Mouse (Mus musculus) spleen, embryonic (tissue): Measurements from ENCODE around the gene Mark3.

Experiments
- CTCF ChIA-PET: fragments of 350-600 bp; sonication (Branson Sonifier 250); formaldehyde crosslinking; loops from one replicate; lab custom pipeline; 2022; lab: Charles Lee

The Mark3 gene

DNA sequence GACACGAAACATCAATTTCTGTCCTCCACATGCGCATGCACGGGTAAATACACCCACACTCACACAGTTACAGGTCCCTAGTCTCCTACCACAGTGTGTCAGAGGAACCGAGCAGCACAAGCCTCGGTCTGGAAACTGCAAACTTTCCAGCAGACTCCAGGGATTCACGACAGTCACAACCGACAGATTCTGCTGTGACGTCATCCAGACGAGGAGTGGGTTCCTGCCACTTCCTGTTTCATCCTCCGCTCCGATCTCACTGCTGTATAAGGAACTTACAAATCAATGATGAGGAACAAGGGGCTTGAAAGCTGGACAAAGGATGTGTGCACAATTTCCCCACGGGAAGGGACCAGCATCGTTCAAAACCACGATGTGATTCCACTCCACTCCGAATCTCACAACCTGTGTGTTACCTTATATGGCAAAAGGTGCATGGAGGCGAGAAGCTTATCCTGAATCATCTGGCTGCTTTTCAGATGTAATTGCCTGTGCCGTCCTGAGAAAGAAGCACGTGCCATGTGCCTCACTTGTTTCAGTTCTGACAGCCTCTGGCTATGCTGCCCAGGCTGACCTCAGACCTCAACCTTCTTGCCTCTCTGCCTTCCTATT, 14.6 kb upstream of the Mark3 start:
- CTCF ChIA-PET: no interaction called here

DNA sequence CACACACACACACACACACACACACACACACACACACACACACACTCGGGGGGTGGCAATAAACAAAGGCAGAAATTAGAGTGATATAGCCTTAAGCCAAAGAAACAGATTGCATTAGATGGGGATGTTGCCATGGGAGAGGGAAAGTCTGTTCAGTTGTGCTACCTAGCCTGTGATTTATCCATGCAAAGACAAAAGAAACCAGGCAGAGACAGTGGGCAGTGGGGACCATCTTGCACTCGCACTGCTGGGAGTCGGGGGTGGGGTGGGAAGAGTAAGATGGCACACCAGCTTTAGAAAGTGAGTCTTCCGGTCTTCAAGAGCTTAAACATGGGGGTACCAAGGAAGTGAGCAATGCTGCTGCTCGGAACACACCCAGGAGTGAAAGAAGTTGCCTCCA, 14.0 kb upstream of the Mark3 start:
- CTCF ChIA-PET: interaction anchor here (0.5 kb wide), 1 partner anchor 111 kb away, joined by 5 read pairs; no protein-coding TSS in a partner anchor

DNA sequence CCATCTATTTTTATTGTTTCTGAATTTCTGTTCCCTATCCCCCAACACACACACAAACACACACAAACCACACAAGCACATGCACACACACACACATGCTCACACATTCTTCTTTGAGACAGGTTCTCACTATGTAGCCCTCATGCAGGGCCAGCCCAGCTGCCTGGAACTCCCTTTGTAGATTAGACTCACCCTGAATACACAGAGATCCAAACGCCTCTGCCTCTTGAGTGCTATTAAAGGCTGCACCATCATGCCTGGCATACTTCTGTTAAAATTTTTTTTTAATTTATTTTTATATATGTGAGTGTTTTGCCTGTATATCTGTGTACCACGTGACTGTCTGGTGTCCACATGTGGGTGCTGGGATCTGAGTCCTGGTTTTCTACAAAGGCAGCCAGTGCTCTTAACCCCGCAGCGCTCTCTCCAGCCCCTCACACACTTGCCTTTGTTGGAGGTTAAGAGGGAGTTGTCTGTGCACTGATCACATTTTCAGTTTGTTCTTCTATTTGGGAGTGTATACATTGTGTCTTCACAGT, 12.0 kb upstream of the Mark3 start:
- CTCF ChIA-PET: no interaction called here

DNA sequence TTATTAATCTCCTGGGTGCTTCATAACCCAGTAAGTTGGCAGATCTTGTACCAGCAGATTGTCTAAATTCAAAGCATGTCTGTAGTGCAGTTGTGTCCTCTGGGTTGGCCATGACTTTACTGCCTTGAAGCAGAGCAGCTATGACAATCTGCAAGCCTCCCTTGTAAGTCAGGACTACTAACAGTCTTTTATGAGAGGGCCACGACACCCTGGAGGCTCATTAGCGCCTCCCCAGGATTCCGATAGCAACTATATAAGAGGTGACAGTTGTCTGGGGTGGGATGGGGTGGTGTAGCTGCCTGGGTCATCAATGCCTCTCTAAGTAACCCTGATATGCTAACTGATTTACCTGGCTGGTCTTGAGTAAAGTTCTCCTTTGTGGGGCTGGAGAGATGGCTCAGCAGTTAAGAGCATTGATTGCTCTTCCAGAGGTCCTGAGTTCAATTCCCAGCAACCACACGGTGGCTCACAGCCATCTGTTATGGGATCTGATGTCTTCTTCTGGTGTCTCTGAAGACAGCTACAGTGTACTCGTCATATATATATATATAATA, 11.2 kb upstream of the Mark3 start:
- CTCF ChIA-PET: no interaction called here

DNA sequence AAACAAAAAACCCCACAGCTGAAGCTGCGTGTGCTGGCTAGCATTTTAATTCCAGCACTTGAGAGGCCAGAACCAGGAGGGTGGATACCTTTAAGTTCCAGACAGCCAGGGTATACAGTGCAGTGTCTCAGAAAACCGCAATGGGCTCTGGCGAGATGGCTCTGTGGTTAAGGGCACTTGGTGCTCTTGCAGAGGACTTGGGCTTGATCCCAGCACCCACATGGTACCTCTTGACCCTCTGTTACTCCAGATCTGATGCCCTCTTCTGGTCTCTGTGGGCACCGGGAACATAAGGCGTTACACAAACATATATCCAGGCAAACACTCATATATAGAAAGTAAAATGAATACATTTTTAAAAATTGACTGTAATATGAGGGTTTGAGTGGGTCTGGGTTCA, 9.0 kb upstream of the Mark3 start:
- CTCF ChIA-PET: no interaction called here

DNA sequence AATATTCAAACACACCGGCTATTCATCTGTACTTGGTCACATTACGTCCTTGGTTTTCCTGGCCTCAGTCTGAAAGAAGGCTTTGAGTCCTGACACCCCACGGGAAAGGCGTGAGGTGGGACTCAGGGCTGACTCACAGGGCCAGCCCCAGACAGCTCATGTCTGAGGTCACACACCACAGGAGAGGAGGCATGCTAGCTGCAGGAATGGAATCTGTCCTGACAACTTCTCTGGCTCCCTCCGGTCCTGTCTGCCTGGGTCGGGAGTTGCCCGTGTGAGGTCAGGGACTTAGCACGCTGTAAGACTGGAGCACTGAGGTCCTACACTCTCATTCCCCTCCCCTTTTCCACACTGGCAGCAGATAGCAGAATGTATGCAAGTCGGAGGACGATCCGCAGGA, 5.5 kb upstream of the Mark3 start:
- CTCF ChIA-PET: no interaction called here

DNA sequence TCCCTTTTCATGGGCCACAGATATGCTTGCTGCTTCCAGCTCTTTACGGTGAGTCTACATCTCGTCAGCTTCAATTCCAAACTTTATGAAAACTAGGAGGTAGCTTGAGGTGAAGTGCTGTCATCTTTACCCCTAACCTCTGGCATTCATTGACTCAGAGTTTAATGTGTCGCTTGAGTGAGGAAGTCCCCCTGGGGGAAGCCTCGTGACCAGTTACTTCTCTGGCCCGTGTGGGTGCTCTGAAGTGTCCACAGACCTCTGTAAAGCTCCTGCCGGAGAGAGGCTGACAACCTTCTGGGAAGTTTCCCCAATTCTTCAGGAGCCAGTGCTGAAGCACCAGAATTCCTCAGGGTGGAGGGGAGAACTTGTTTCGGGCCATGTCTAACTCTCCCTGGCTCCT, 1.9 kb upstream of the Mark3 start:
- CTCF ChIA-PET: interaction anchor here (0.6 kb wide), 1 partner anchor 849 kb away, joined by 3 read pairs; no protein-coding TSS in a partner anchor

DNA sequence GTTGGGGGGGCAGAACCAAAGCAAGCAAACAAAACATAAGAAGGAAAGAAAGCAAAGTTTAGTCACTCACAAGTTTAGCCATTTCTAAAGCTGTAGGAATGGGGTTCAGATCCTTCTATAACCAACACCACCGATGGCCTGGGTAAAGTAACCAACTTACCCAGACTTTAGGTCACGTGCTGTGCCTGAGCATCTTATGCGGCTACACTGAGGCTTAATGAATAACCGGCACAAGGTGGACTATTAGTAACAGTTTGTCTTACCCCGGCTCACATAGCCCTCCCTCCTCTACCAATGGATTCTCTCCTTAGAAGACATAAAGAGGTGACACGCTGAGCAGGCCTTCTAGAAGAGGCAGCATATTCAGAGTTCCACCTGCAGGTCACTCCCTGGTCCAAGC, 1.0 kb upstream of the Mark3 start:
- CTCF ChIA-PET: no interaction called here

DNA sequence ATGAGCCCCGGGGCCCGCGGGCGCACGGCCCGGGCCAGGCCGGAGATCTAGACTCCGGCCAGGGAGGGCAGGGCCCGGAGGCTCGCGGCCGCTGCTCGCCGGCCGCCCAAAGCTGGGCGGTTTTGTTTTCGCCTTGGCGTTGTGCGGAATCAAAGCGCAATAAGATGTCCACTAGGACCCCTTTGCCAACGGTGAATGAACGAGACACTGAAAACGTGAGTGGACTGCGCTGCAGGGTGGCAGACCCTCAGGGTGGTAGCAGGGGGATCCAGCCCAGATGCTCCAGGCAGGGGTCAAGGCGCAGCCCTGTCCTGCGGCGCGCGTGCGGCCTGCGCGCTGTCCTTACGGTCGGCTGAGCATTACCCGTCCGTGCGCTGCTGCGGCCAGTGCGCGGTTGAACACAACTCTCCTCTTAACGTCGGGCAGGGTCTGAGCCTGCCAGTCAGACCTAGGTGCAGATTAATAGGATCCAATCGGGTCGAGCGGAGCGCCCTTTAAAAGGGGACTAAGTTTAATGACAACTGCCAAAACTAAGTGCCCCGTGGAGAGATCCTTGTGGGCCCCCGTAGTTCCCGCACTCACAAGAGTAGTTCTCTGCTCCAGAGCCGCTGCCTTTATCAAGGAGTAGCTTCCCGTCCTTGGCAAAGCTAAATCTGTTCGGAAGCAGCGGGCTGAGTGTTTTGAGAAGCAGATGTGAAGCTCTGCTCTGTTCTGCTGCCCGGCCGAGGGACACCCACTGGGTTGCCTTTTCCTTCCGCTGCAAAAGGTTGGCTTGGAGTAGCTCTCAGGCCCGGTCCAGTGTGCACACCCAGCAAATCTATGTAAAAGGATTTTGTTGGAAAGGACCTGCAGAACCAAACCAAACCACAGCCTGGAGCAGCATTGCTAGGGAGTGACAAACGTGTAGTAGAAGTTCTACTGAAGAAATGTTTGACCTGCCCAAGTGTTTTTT, 840 bp downstream of the Mark3 start:
- CTCF ChIA-PET: interaction anchor here (0.6 kb wide), 1 partner anchor 16 kb away, joined by 3 read pairs; no protein-coding TSS in a partner anchor

DNA sequence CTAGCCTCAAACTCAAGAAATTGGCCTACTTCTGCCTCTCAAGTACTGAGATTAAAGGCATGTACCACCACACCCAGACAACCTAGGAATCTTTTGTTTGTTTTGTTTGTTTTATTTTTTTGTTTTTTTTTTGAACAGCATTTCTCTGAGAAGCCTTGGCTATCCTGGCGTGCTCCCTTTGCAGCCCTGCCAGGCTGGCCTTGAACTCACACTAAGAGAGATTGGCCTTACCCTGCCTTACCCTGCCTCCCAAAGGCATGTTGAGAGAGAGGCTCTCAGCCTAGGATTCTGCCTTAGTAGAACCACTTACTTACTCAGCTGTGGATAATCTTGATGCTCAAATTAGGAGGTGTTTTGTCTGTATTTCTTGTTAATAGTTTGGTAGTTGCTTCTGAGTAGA, 8.7 kb downstream of the Mark3 start:
- CTCF ChIA-PET: no interaction called here

DNA sequence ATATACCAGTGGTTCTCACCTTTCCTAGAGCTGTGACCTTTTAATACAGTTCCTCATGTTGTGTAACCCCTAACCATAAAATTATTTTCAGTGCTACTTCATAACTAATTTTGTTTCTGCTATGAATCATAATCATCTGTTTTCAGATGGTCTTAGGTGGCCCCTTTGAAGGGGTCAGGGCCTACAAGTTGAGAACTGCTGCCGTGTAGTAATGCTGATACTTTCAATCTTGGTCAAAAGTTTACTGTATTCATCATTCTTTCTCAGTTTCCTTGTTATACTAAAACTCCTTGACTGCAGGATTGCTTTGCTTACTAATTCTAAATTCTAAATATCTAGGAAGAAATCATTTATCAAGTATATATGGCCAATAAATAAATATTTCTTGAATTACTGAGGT, 10.1 kb downstream of the Mark3 start:
- CTCF ChIA-PET: no interaction called here

DNA sequence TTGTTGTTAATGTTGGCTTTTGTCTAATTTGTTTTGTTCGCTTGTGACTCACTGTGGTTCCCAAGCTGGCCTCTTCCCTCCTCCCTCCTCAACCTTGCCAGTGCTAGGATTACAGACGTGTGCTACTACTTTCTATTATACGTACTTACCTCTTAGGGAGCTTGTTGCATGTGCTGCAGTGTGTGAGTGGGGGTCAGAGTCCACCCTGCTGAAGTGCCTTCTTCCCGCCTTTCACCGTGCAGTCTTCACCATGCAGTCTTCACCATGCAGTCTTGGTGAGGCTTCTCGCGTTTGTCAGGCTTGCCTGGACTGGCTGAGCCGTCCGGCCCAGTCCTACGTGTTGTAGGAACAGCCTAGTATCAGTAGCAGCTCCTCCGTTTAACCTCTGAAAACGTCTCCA, 12.9 kb downstream of the Mark3 start:
- CTCF ChIA-PET: interaction anchor here (1.3 kb wide), 1 partner anchor 9 kb away, joined by 3 read pairs; no protein-coding TSS in a partner anchor

DNA sequence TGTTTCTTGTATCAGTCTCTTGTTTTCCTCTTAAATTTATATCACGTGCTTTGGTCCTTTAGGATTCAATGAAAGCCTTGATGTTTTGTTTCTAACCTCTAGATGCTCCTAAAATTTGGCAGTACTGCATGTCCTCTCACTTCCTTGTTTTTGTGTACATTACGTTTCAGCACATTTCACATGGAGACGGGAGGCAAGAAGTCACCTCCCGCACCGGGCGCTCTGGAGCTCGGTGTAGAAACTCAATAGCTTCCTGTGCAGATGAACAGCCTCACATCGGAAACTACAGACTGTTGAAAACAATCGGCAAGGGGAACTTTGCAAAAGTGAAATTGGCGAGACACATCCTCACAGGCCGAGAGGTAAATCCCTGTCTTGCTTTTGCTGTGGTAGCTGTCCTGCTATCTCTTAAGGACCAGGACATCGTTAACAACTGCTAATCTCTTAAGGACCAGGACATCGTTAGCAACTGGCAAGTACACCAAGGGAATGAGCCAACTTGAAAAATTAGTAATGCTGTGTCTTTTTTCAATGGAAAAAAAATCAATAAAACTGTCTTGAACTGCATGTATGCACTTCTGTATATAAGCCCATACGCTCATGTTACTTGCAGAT, 18.2 kb downstream of the Mark3 start:
- CTCF ChIA-PET: no interaction called here

DNA sequence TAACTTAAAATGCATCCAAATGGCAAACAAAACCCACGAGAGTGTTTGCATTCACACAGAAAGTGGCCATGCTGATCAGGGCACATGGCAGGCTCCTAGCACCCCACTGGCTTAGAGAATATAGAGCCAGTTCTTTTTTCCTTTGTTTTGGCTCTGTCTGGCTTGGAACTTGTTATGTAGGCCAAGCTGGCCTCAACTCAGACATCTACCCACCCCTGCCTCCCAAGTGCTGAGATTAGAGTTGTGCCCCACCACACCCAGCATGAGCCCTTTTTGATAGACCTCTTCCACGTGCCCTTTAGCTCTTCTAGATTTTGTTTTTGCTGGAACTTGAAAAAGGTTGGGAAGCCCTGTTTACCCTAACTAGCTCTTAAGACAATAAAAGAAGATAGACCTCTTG, 19.5 kb downstream of the Mark3 start:
- CTCF ChIA-PET: no interaction called here

DNA sequence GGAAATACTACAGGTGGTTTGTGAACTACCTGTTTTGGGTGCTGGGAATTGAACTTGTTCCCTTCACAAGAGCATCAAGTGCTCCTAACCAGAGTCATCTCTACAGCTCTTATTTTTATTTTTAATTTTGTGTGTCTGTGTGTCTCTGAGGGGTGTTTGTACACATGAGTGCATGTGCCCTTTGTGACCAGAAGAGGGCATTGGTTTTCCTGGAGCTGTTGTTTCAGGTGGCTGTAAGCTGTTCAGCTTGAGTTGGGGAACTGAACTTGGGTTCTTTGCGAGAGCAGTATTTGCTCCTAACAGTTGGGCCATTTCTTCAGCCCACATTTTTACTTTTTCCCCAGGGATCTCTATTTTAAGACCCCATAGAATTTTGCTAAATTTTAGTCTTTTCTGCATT, 23.0 kb downstream of the Mark3 start:
- CTCF ChIA-PET: no interaction called here

DNA sequence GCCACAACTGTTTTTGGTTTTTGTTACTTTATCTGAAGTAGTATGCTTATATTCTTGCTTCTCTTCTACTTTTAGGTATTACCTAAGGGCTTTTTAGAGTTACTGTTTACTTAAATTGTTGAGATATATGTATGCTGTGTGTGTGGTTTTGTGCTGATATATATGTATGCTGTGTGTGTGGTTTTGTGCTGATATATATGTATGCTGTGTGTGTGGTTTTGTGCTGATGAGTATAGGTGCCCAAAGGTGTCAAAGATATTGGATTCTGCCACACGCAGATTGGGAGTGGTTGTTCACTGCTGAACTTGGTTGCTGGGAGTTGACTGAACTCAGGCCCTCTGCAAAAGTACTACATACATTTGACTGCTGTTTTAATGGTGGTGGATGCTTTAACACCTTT, 24.6 kb downstream of the Mark3 start:
- CTCF ChIA-PET: no interaction called here

DNA sequence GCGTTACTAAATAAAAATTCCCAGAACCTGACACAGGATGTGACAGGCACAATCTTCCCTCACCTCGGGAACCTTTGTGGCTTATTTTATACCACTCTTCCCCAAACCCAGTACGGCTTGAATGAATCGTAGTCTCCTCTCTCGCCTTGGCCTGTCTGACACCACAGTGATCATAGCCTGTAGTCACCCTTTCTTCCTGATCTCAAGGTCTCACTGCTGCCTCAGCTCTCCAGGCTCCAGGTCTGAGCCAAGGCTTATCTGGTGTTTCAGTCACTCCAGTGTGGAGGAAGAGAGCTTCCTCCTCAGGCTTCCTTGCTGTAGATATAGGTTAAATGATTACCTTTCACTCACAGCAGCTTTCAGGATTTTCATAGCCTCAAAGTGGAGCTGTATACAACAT, 25.3 kb downstream of the Mark3 start:
- CTCF ChIA-PET: no interaction called here

DNA sequence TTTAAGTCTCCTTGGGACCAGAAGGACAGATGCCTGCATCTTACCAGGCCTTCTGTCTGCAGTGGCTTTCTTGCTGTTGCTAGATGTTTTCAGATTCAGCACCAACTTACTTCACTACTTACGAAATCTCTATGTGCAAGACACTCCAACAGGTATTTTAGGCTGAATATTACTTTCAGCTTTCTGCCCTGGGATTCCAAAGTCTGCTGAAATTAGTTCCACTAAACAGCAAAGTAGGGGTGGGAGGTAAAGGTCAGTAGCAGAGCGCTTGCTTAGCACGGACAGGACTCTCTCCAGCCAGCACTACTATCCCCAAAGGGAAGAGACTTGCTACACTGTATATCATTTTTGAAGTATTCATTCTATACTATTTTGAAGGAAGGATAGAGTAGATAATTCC, 29.5 kb downstream of the Mark3 start:
- CTCF ChIA-PET: interaction anchor here (0.7 kb wide), 1 partner anchor 62 kb away, joined by 6 read pairs; no protein-coding TSS in a partner anchor

DNA sequence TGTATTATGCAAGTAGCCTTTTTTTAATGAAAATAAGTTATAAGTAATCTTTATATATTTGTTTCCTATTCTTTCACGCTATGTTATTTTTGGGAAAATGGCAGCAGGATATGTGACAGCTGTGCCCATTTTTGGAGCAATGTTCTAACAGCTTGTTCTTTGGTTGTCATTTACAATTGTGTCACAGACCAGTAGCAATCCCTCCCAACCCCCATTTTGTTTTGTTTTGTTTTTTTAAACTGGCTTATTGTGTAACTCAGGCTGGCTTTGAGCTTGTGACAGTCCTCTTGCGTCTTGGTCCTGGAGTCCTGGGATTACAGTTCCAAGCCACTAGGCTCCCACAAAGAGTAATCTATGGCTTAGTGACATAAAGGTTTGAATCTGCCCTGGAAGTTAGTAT, 31.3 kb downstream of the Mark3 start:
- CTCF ChIA-PET: interaction anchor here (0.6 kb wide), 1 partner anchor 127 kb away, joined by 4 read pairs; no protein-coding TSS in a partner anchor

DNA sequence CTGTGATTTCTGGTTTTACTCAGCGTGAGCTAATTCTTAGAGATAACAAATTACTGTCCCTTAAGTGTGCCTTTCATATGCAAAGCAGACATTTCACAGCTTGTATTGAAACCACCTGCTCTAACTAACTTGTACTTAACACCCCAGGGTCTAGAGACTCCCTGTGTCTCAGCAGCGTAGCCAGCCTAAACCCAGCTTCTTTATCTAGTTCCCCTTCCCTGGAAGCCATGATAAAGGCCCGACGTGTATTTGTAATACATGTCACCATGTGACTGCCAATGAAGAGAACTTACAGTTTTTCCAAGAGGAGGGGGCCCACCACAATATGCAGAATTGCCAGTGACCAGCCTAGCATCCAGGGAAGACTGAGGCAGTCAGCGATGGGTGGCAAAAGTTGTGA, 33.7 kb downstream of the Mark3 start:
- CTCF ChIA-PET: no interaction called here

DNA sequence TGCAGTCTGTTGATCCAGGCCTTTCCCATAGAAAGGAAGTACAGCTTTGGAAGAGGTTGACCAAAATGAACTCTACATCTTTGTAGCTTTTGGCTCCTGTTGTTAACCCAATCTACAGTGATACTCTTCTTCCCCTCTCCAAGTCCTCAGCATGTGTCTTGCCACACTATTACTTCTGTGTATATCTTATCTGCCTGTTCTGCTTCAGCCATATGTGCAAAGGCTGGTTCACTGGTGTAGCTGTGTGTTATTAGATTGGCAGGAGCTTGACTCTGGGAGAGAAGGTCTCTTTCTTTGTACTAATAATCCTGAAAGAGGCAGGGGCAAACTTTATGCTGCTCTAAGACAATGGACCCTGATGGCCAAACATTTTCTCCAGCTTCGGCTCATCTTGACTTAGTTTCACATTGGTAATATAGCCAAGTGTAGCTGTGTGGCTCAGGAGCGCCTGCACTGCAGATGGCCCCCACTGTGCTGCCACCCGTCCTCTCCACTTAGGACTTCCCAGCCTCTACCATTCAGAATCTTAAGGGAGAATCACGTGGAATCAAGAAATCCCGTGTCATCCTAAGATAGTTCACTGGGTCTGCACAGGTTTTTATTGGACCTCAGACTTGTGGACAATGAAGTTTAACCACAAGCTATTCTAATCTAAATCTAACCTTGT, 40.3 kb downstream of the Mark3 start:
- CTCF ChIA-PET: interaction anchor here (0.7 kb wide), 1 partner anchor 11 kb away, joined by 7 read pairs; no protein-coding TSS in a partner anchor
